Mouse (Mus musculus) cerebral cortex, adult 2 months (tissue): ENCODE measurements around the gene Alk.

Source experiments
- WGBS: fragments of 180-500 bp; shearing (Covaris S2); methylation state at CpG from one replicate; pipeline ENCODE4 v1.1.7; 2018; 5-methylcytosine and 5-hydroxymethylcytosine counted together

The Alk gene

GRCm38 (mm10) chr17:72399331-72400059, 204.9 kb downstream of the Alk start:
- 88% methylated on average over 3 of the region's 3 CpGs for WGBS

- 30% methylated on average over 8 of the region's 8 CpGs for WGBS
Observed at GRCm38 (mm10) chr17:72395956-72396355, 208.5 kb downstream of the Alk start.

- 86% methylated on average over 4 of the region's 4 CpGs for WGBS
Observed at GRCm38 (mm10) chr17:72368991-72369390, 235.4 kb downstream of the Alk start.

GRCm38 (mm10) chr17:72362811-72363496, 241.5 kb downstream of the Alk start:
- 47% methylated on average over 10 of the region's 10 CpGs for WGBS

GRCm38 (mm10) chr17:72361961-72362360, 242.5 kb downstream of the Alk start:
- 83% methylated on average over 4 of the region's 4 CpGs for WGBS

- WGBS = 86% methylated on average over 5 of the region's 5 CpGs
Observed at GRCm38 (mm10) chr17:72356759-72357302, 247.6 kb downstream of the Alk start.

- WGBS = 91% methylated on average over 4 of the region's 4 CpGs
Observed at GRCm38 (mm10) chr17:72339437-72339836, 265.0 kb downstream of the Alk start.

GRCm38 (mm10) chr17:72332909-72333308, 271.5 kb downstream of the Alk start:
- WGBS = 59% methylated on average over 4 of the region's 4 CpGs

GRCm38 (mm10) chr17:72325941-72326340, 278.5 kb downstream of the Alk start:
- 84% methylated on average over 4 of the region's 4 CpGs for WGBS

GRCm38 (mm10) chr17:72299651-72300050, 304.8 kb downstream of the Alk start:
- 90% methylated on average over 5 of the region's 5 CpGs for WGBS

GRCm38 (mm10) chr17:72296349-72296748, 308.1 kb downstream of the Alk start:
- WGBS = 92% methylated on average over 1 of the region's 1 CpGs

- WGBS = 81% methylated on average over 3 of the region's 3 CpGs
Observed at GRCm38 (mm10) chr17:72293267-72293580, 311.2 kb downstream of the Alk start.

- WGBS = 82% methylated on average over 6 of the region's 6 CpGs
Observed at GRCm38 (mm10) chr17:72292444-72293266, 311.8 kb downstream of the Alk start.

- 48% methylated on average over 3 of the region's 3 CpGs for WGBS
Observed at GRCm38 (mm10) chr17:72285961-72286360, 318.5 kb downstream of the Alk start.

GRCm38 (mm10) chr17:72276778-72277177, 327.6 kb downstream of the Alk start:
- WGBS = 83% methylated on average over 6 of the region's 6 CpGs

- WGBS = 60% methylated on average over 8 of the region's 8 CpGs
Observed at GRCm38 (mm10) chr17:72275391-72275904, 329.0 kb downstream of the Alk start.

- 89% methylated on average over 5 of the region's 5 CpGs for WGBS
Observed at GRCm38 (mm10) chr17:72274205-72274604, 330.2 kb downstream of the Alk start.

GRCm38 (mm10) chr17:72271640-72272039, 332.8 kb downstream of the Alk start:
- WGBS = 78% methylated on average over 1 of the region's 1 CpGs

- 88% methylated on average over 5 of the region's 5 CpGs for WGBS
Observed at GRCm38 (mm10) chr17:72268529-72268928, 335.9 kb downstream of the Alk start.

GRCm38 (mm10) chr17:72265171-72266022, 339.0 kb downstream of the Alk start:
- 87% methylated on average over 9 of the region's 9 CpGs for WGBS

GRCm38 (mm10) chr17:72253411-72253810, 351.0 kb downstream of the Alk start:
- WGBS = 79% methylated on average over 5 of the region's 5 CpGs
